Comparison of ENCODE assay signal across 13 mouse cellular contexts in the genomic region with DNA sequence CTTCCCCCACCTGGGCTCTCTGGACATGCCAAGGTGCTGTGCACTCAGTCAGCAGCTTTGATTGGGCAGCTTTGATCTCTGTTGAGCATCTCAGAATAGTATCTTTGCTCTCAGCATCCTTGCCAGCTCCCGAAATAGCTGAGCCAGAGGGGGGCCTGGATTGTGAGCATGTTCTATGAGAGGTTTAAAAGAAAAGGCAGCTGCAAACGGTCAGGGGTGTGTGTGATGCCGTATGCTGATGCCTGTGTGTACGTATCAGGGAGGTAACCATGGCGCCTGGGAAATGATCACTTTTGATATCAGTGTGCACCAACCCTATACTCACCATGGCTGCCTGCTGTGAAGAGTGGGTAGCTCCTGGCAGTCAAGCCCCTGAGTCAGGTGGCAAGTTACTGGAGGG.
A peak's percentile ranks its signal among the peaks of the same experiment; 100 is the strongest.
DNase-seq lines count a peak whose midpoint lies in the region; ATAC-seq and TF ChIP-seq lines count a peak whose summit lies in the region.
"Had no signal": no experiment of that assay in that cellular context is flagged by ENCODE, and none has a peak within 500 bp of the region (broad histone marks: within the 10 kb centered on the region; RNA-seq: fewer than 3 reads in every experiment).

No protein-coding gene starts in this region.

- DNase-seq in heart, adult 11 months = peak; percentile 88
- DNase-seq in heart, postnatal 10 days = no peak
- peak; percentile 26 for DNase-seq in midbrain, embryonic 14.5 days
- no peak for DNase-seq in midbrain, embryonic 11.5 days (ENCODE audit: low spot score, missing footprints)
- DNase-seq in cerebellum, adult 8-10 months = peak; percentile 53
- DNase-seq in midbrain, postnatal 0 days (ENCODE audit: low spot score) = no peak
- no peak for DNase-seq in kidney, postnatal 4 days
- DNase-seq in limb, embryonic 10.5 days (ENCODE audit: low spot score) = no peak
- DNase-seq: heart, adult 2 months; retina, postnatal 1 day had no signal

- WGBS in midbrain, embryonic 14.5 days = 45% methylated on average over 5 of the region's 5 CpGs
- WGBS in midbrain, embryonic 11.5 days = 65% methylated on average over 5 of the region's 5 CpGs
- WGBS in midbrain, postnatal 0 days = 32% methylated on average over 5 of the region's 5 CpGs
- WGBS in limb, embryonic 10.5 days = 85% methylated on average over 5 of the region's 5 CpGs

- ATAC-seq in midbrain, embryonic 14.5 days (ENCODE audit: low FRiP score, low TSS enrichment) = no peak
- ATAC-seq in midbrain, embryonic 11.5 days (ENCODE audit: low FRiP score) = no peak
- no peak for ATAC-seq in midbrain, postnatal 0 days (ENCODE audit: low FRiP score)

- H3K9me3 ChIP-seq in midbrain, embryonic 14.5 days (ENCODE audit: control insufficient read depth, low read length) = no peaks in the 10 kb centered on the region
- no peaks in the 10 kb centered on the region for H3K9me3 ChIP-seq in midbrain, embryonic 11.5 days (ENCODE audit: control insufficient read depth, low read length)
- H3K9me3 ChIP-seq in midbrain, postnatal 0 days (ENCODE audit: low read length) = no peaks in the 10 kb centered on the region
- no peaks in the 10 kb centered on the region for H3K9me3 ChIP-seq in limb, embryonic 10.5 days (replicated peaks)
- H3K9me3 ChIP-seq: embryonic facial prominence, embryonic 10.5 days had no signal

- peaks cover 27% of the 10 kb centered on the region for H3K4me1 ChIP-seq in midbrain, embryonic 14.5 days (ENCODE audit: control insufficient read depth, insufficient read depth, low read length)
- peaks cover 8% of the 10 kb centered on the region for H3K4me1 ChIP-seq in midbrain, embryonic 11.5 days (ENCODE audit: control insufficient read depth, insufficient read depth, low read length)
- peaks cover 8% of the 10 kb centered on the region; the same call in 1 of the 2 replicates for H3K4me1 ChIP-seq in midbrain, postnatal 0 days (ENCODE audit: insufficient read depth, low read length)
- H3K4me1 ChIP-seq in limb, embryonic 10.5 days = 0 out of 2 replicates have a peak, but pooled peaks cover 3% of the 10 kb centered on the region

- intact Hi-C loops in heart, postnatal 10 days (cut with DNase I) = no loop called here

- no peaks in the 10 kb centered on the region for H3K36me3 ChIP-seq in midbrain, embryonic 14.5 days (ENCODE audit: control insufficient read depth, insufficient read depth, low read length)
- no peaks in the 10 kb centered on the region for H3K36me3 ChIP-seq in midbrain, embryonic 11.5 days (ENCODE audit: control insufficient read depth, insufficient read depth, low read length)
- no peaks in the 10 kb centered on the region for H3K36me3 ChIP-seq in midbrain, postnatal 0 days (ENCODE audit: insufficient read depth, low read length)
- no peaks in the 10 kb centered on the region for H3K36me3 ChIP-seq in limb, embryonic 10.5 days
- H3K36me3 ChIP-seq: embryonic facial prominence, embryonic 10.5 days had no signal

- no peaks in the 10 kb centered on the region for H3K27me3 ChIP-seq in midbrain, embryonic 14.5 days (ENCODE audit: control insufficient read depth, insufficient read depth, low read length)
- H3K27me3 ChIP-seq in midbrain, embryonic 11.5 days (ENCODE audit: control insufficient read depth, insufficient read depth, low read length) = no peaks in the 10 kb centered on the region
- H3K27me3 ChIP-seq in midbrain, postnatal 0 days (ENCODE audit: insufficient read depth, low read length) = no peaks in the 10 kb centered on the region
- H3K27me3 ChIP-seq in limb, embryonic 10.5 days (ENCODE audit: low read depth, poor library complexity, severe bottlenecking) = no peaks in the 10 kb centered on the region

- H3K4me3 ChIP-seq in midbrain, embryonic 14.5 days (replicated peaks; ENCODE audit: low read depth, low read length) = no peak overlapping the region
- H3K4me3 ChIP-seq in midbrain, embryonic 11.5 days (ENCODE audit: low read depth, low read length) = no peak overlapping the region
- no peak overlapping the region for H3K4me3 ChIP-seq in midbrain, postnatal 0 days (ENCODE audit: low read depth, low read length)
- no peak overlapping the region for H3K4me3 ChIP-seq in limb, embryonic 10.5 days
- H3K4me3 ChIP-seq: embryonic facial prominence, embryonic 10.5 days; heart, adult 2 months; myocyte had no signal

- TF ChIP-seq CTCF in midbrain, postnatal 0 days (IDR thresholded peaks at IDR 0.05) = no peak

- 0 out of 2 replicates have a peak overlapping the region, but pooled peaks have one; percentile 9 for H3K27ac ChIP-seq in midbrain, embryonic 14.5 days (replicated peaks; ENCODE audit: low read depth, low read length)
- H3K27ac ChIP-seq in midbrain, embryonic 11.5 days (ENCODE audit: low read depth, low read length) = no peak overlapping the region
- H3K27ac ChIP-seq in midbrain, postnatal 0 days (ENCODE audit: low read depth, low read length) = 0 out of 2 replicates have a peak overlapping the region, but pooled peaks have one; percentile 6
- H3K27ac ChIP-seq in limb, embryonic 10.5 days = no peak overlapping the region
- H3K27ac ChIP-seq: embryonic facial prominence, embryonic 10.5 days; heart, adult 2 months; liver, embryonic 14.5 days had no signal

- H3K9ac ChIP-seq in midbrain, embryonic 14.5 days (replicated peaks; ENCODE audit: low read length) = no peak overlapping the region
- H3K9ac ChIP-seq in midbrain, embryonic 11.5 days (ENCODE audit: low read length) = no peak overlapping the region
- peak overlapping the region; percentile 33; the same call in 1 of the 2 replicates for H3K9ac ChIP-seq in midbrain, postnatal 0 days (replicated peaks; ENCODE audit: low read length, poor library complexity, severe bottlenecking)
- H3K9ac ChIP-seq: liver, embryonic 14.5 days had no signal

- no peak overlapping the region for H3K4me2 ChIP-seq in midbrain, embryonic 14.5 days (ENCODE audit: low read length)
- no peak overlapping the region for H3K4me2 ChIP-seq in midbrain, embryonic 11.5 days
- H3K4me2 ChIP-seq in midbrain, postnatal 0 days (ENCODE audit: low read depth, low read length, poor library complexity, severe bottlenecking) = no peak overlapping the region

Comparison
In these comparisons a context has a peak if more than half of its experiments do, and no peak if none do; other contexts are left out.
1. DNase-seq: peak in heart, adult 11 months (single experiment), midbrain, embryonic 14.5 days (single experiment) and cerebellum, adult 8-10 months (single experiment); none in heart, postnatal 10 days (0 of 2), midbrain, embryonic 11.5 days (single experiment), midbrain, postnatal 0 days (single experiment), kidney, postnatal 4 days (0 of 2) and limb, embryonic 10.5 days (single experiment).
2. H3K27ac ChIP-seq: peak in midbrain, embryonic 14.5 days (single experiment) and midbrain, postnatal 0 days (single experiment); none in midbrain, embryonic 11.5 days (single experiment) and limb, embryonic 10.5 days (single experiment).